In genomic region chr5:139211737-139212385, GRCm38 (mm10) we compare ENCODE assay signal across 25 mouse cellular contexts. TPM values are rescaled to one million over a fixed set of nuclear protein-coding genes. Genes with fewer than 3 reads are reported as not detected.
DNase-seq lines count a peak whose midpoint lies in the region; ATAC-seq lines count a peak whose summit lies in the region.
"Had no signal": no experiment of that assay in that cellular context is flagged by ENCODE, and none has a peak within 500 bp of the region (broad histone marks: within the 10 kb centered on the region; RNA-seq: fewer than 3 reads in every experiment).

No protein-coding gene starts in this region.

- H3K4me3 ChIP-seq in heart, embryonic 14.5 days (ENCODE audit: control insufficient read depth in 1 of 2, insufficient read depth in 1 of 2, low read depth in 1 of 2, low read length in 2 of 2): no peak overlapping the region
- H3K4me3 ChIP-seq: erythroblast, embryonic 14.5 days; limb, embryonic 10.5 days; limb, embryonic 15.5 days; liver, embryonic 13.5 days; midbrain, embryonic 15.5 days; stomach, embryonic 15.5 days had no signal

- no peaks in the 10 kb centered on the region for H3K9me3 ChIP-seq in heart, embryonic 14.5 days (ENCODE audit: control insufficient read depth, low read length)
- H3K9me3 ChIP-seq: limb, embryonic 10.5 days; limb, embryonic 15.5 days; liver, embryonic 13.5 days; midbrain, embryonic 15.5 days; stomach, embryonic 15.5 days had no signal

- no peak overlapping the region for H3K27ac ChIP-seq in heart, embryonic 14.5 days (replicated peaks in 1 of 2; ENCODE audit: control insufficient read depth in 1 of 2, insufficient read depth in 1 of 2, low read depth in 2 of 2, low read length in 2 of 2)
- H3K27ac ChIP-seq: hindbrain, embryonic 14.5 days; limb, embryonic 10.5 days; limb, embryonic 15.5 days; liver, embryonic 13.5 days; midbrain, embryonic 15.5 days; stomach, embryonic 15.5 days had no signal

- DNase-seq in heart, postnatal 36 days: no peak
- peak; percentile 28 to 51 for DNase-seq in lung, adult 18-20 months
- no peak for DNase-seq in lung, postnatal 14 days
- DNase-seq in urinary bladder, postnatal 14 days (ENCODE audit: low spot score): peak; percentile 28
- DNase-seq in urinary bladder, postnatal 25 days (ENCODE audit: low spot score): no peak
- DNase-seq: adrenal gland, postnatal 25 days; B cell, adult 2 months; cerebellum, adult 2 months; forebrain, postnatal 0 days; gastrocnemius, postnatal 10 days; kidney, adult 18-20 months; kidney, postnatal 10 days; layer of hippocampus, adult 9-11 months; liver, embryonic 13.5 days; lung, embryonic 14.5 days; right cerebral cortex, postnatal 25 days; thymus, adult 2 months; thymus, postnatal 36 days had no signal

- peaks cover 0 to 9% of the 10 kb centered on the region in 2 experiments; a peak in 1 of 4 replicates for H3K4me1 ChIP-seq in heart, embryonic 14.5 days (ENCODE audit: control insufficient read depth in 2 of 2, insufficient read depth in 2 of 2, low read length in 2 of 2)
- H3K4me1 ChIP-seq: limb, embryonic 10.5 days; limb, embryonic 15.5 days; midbrain, embryonic 15.5 days; stomach, embryonic 15.5 days had no signal

- H3K36me3 ChIP-seq in heart, embryonic 14.5 days (ENCODE audit: control insufficient read depth, insufficient read depth, low read length): peaks cover 39% of the 10 kb centered on the region

- no peak overlapping the region for H3K4me2 ChIP-seq in heart, embryonic 14.5 days (ENCODE audit: low read length)
- H3K4me2 ChIP-seq: hindbrain, embryonic 14.5 days; limb, embryonic 15.5 days; liver, embryonic 13.5 days; lung, embryonic 14.5 days; midbrain, embryonic 15.5 days; stomach, embryonic 15.5 days had no signal

- intact Hi-C loops in heart, postnatal 36 days (cut with DNase I): no loop called here

- no peak overlapping the region for H3K9ac ChIP-seq in heart, embryonic 14.5 days (ENCODE audit: low read length)
- H3K9ac ChIP-seq: forebrain, postnatal 0 days; hindbrain, embryonic 14.5 days; limb, embryonic 15.5 days; liver, embryonic 13.5 days; lung, embryonic 14.5 days; midbrain, embryonic 15.5 days; stomach, embryonic 15.5 days had no signal

- peak; percentile 8; the same call in 1 of the 2 replicates for ATAC-seq in heart, embryonic 14.5 days (ENCODE audit: insufficient number of reproducible peaks, insufficient read depth, low FRiP score, low read depth)
- ATAC-seq: forebrain, postnatal 0 days; midbrain, embryonic 15.5 days had no signal

- 78% methylated on average over 11 of the region's 11 CpGs for WGBS in heart, embryonic 14.5 days

- H3K27me3 ChIP-seq in heart, embryonic 14.5 days (ENCODE audit: control insufficient read depth, insufficient read depth, low read length): no peaks in the 10 kb centered on the region
- H3K27me3 ChIP-seq: limb, embryonic 15.5 days; liver, embryonic 13.5 days; midbrain, embryonic 15.5 days; stomach, embryonic 15.5 days had no signal

RNA-seq across cellular contexts. Expression of gene Sun1, which starts 11.4 kb away (rescaled TPM):
- polyA plus RNA-seq in heart, embryonic 14.5 days (2014; fragmentation: Nextera tagmentation; extraction: Ambion mirVana): 39.6 and 41.4 TPM in 2 replicates
- total RNA-seq in heart, postnatal 36 days (2021): 10 to 100 TPM; 48.2 to 50.1 TPM

RNA-seq across cellular contexts. Expression of gene Get4, which starts 40.3 kb away (rescaled TPM):
- polyA plus RNA-seq in heart, embryonic 14.5 days (2014; fragmentation: Nextera tagmentation; extraction: Ambion mirVana): 138 and 144 TPM in 2 replicates
- 10 to 100 TPM; 44.8 to 47.4 TPM for total RNA-seq in heart, postnatal 36 days (2021)

Comparison
In these comparisons a context has a peak if more than half of its experiments do, and no peak if none do; other contexts are left out.
1. DNase-seq: peak in lung, adult 18-20 months (2 of 2) and urinary bladder, postnatal 14 days (single experiment); none in heart, postnatal 36 days (0 of 2), lung, postnatal 14 days (single experiment) and urinary bladder, postnatal 25 days (single experiment).